Mouse (Mus musculus) inflammation-experienced regulatory T-cells, adult 6 months (primary cell): ENCODE data around the gene Msh3. TPM values are rescaled to one million over a fixed set of nuclear protein-coding genes. Genes with fewer than 3 reads are reported as not detected.
"Not testable (repeated sequence)": the region's sequence is repeated elsewhere in the genome, so short reads cannot be mapped to it uniquely, and the experiment has no call there.

Experiments
- ATAC-seq: one replicate; pipeline ENCODE4 v1.8.0; 2017
- polyA plus RNA-seq, 3 experiments: library from polyadenylated mRNA; unstranded; fragments of 100-300 nt; shearing (Covaris generic); gene quantifications; one replicate each; pipeline ENCODE4 v1.2.1; 2017

The Msh3 gene
- polyA plus RNA-seq, result 10 to 100 TPM; 28.6 to 51.5 (median 35.9) TPM

- ATAC-seq, result peak; percentile 80
These were observed at the start of gene Msh3, which contains the start of gene Dhfr for GRCm38 (mm10) chr13:92354456-92355271. TSS of gene Msh3 (minus strand) at chr13:92355003. TSS of gene Dhfr (plus strand) at chr13:92354726.

DNA sequence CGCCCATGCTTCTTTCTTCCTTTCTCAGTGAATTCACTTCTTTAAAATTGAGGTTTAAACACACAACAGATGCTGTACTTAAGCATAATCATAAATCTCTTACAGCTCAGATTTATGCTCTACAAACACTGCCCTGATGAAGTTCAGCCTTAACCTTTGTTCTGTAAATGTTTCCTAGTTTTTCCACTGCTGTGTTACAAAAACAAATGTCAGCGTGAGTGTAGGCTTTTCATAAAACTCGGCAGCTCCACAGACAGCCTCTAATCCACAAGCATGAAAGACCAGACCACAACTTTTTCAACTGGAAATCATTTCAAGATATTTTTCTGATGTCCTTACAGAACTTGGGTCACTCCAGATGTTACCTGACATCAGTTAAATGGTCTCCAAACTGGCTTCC lies 48.7 kb upstream of the Msh3 start:
- no peak for ATAC-seq

- no peak for ATAC-seq
These were observed 47.3 kb upstream of the Msh3 start for GRCm38 (mm10) chr13:92402063-92402462.

DNA sequence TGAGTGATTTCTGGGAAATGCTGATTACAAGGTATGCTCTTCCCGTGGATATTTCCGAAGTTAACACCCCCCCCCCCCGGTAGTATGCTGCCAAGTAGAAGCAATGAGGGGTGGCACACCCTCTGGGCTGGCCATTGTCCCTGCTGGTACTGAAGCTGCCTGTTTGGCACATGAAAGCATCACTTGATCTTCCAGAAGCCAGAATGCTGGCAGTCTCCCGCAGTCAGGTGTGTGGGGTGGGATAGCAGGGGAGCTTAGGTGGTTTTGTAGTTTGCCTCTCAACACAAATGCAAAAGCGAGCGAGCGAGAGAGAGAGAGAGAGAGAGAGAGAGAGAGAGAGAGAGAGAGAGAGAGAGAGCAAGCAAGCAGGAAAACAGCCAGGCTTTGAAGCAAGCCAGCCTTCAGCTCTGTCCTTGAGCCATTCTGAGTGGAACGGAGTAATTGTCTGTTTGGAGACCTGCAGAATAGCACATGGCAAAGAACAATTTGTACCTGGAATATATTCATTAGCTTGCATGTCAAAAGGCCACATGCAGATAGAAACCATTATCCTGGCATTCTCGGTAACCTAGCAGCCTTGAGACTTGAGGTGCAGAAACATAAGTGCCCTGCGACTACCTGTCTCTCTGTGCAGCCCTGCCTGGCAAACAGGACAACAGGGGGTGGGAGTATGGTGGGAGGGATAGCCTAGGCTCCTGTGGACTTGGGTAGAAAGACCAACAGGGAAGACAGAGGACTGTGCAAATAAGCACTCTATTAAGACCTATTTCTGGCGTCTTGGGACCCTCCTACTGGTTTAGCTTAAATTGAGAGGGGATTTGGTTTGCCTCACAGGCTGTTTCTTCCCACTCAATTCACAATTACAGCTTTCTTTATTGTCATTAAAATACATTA lies 43.9 kb upstream of the Msh3 start:
- ATAC-seq, result no peak

DNA sequence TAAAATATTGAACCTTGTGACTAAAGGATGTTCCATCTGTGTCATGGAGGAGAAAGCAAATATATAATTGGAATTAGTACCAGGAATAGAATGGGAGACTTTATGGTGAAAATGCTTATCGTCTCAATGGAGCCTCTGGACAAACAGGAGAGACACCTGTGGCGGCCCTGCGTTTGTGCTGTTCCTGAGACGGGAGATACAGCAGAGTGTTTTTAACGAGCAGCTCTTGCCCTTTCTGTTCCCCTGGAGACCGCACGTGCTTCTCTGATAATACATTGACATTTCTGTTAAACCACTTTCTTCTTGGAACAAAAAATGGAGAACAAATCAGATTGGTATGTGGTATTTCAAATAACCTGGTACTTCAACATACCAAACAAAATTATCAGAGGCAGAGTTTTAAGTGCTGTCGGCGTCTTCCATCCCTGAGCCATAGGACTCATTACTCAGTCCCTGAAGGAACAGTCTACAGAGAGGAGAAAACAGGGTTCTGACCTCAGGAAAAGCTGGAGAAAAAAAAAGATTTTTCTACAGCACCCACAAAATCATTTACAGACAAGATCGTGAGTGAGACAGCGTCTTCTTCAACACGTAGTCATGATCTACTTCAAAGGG lies 38.4 kb upstream of the Msh3 start:
- ATAC-seq, result no peak

DNA sequence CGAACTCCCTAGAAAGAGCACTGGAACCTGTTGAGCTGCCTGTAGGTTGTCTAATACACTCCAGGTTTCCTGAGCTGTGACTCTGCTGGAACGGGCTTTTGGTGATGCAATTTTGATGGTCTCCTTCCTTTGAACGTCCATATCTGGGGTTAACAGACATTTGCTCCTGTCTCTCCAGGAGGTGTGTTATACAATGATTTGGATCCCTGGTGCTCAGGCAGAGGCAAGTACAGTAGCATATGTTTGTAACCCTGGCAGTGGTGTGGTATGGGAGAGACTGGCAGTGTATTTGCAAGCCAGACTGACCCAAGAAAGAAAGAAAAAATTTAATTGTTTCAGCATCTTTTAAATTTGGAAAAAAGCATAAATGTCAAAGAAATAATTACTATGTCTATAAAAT lies 32.6 kb upstream of the Msh3 start:
- no peak for ATAC-seq

DNA sequence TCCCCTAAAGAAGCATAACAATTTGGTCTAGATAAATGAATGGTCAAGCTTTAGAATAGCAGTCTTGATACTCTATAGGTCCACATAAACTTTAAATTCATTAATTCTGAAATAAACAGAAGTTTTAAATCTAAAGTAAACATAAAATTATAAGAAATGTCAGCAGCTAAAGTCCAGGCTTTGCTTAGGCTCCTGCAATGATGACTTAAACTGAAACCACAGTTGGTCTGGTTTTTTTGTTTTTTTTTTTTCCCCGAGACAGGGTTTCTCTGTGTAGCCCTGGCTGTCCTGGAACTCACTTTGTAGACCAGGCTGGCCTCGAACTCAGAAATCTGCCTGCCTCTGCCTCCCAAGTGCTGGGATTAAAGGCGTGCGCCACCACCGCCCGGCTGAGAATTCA lies 16.7 kb upstream of the Msh3 start:
- ATAC-seq, result not testable (repeated sequence)

DNA sequence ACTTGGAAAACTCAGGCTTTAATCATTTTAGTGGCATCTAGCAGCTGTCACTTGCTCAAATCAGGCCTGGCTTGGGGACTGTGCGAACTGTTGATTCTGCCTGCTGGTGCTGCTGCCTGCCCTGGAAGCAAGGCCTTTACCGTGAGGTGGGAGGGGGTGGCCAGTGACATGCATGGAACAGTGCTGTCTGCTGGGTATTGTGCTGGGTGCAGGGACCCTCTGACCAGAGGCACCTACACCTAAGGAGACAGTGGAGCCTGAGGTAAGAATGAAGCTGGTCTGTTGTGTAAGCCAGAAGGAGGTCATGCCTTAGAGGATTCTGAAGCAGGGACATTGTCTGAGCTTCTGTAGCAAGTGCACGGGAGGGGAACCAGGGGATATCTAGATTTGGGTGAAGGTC lies 16.0 kb upstream of the Msh3 start:
- no peak for ATAC-seq

DNA sequence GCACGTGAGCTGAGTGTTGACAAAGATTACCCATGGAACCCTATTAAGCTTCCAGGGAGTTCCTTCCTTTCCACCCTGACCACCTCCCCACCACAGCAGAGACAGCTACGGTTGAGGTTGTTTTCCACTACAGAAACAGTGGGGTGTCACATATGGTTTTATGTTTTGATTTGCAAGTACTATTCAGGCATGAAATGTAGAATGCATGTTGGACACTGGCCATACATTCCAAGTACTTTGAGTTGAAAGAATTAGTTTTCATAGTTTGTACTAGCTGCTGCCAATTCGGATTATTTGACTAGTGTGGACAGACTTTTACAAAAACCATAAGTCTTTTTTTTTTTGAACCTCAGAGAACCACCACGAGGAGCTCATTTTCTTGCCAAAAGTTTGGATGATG lies 10.5 kb upstream of the Msh3 start:
- no peak for ATAC-seq

GRCm38 (mm10) chr13:92361609-92362008 lies 6.8 kb upstream of the Msh3 start:
- no peak for ATAC-seq

GRCm38 (mm10) chr13:92357644-92358043 lies 2.8 kb upstream of the Msh3 start:
- ATAC-seq, result no peak

GRCm38 (mm10) chr13:92356376-92356775 lies 1.6 kb upstream of the Msh3 start:
- no peak for ATAC-seq

- no peak for ATAC-seq
These were observed 455 bp upstream of the Msh3 start for GRCm38 (mm10) chr13:92355272-92355643.

DNA sequence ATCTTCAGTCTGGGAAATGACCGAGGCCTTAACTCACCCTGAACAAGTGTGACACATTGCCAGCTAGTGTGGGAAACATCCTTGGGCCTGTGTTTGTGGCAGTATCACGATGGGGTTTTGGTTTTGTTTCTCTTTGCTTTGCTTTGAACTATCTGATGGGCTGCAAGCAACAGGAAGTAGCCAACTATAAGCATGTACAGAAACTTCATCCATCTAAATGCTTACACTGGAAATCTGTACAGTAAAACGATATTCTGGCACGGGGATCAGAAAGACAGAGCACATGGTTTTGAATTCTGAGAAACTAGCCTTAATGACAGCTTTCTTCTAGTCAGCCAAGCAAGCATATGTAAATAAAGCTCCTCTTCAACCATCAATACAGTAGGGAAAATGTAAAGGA lies 847 bp downstream of the Msh3 start:
- peak; percentile 55 for ATAC-seq

DNA sequence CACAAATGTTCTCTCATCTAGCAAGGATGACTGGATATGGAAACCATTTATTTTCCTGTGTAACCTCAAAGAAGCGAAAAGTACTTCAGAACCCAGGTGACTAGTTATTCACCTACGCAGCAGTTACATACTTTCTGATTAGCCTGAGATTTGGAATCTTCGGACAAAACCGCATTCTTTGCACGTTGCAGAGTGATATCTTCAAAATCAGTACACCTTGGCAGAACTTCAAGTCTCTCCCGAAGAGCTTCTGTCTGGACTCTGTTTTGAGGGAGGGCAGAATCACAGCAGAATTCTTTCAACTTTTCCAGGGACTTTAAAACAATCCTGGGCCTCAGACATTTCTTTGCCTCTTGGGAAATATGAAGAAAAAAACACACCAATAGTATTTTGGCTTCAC lies 3.7 kb downstream of the Msh3 start:
- ATAC-seq, result no peak

- ATAC-seq, result no peak
These were observed 8.5 kb downstream of the Msh3 start for GRCm38 (mm10) chr13:92346338-92346737.

DNA sequence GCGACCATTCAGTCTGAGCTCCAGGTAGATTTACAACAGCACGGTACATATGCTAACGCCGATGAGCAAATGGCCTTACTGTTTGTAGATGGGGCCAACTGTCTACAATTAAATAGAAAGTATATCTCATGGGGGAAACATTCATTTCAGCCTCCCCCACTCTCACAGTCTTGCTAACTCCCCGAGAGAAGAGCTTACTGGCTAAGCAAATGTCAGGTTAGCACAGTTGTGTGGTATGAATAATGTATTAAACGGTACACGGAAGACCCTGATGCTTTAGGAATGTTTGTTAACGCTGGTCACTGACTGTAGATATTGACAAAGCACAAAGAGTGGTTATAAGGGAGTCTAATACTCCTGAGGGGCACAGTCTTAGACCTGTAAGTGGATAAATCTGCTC lies 10.8 kb downstream of the Msh3 start:
- no peak for ATAC-seq

DNA sequence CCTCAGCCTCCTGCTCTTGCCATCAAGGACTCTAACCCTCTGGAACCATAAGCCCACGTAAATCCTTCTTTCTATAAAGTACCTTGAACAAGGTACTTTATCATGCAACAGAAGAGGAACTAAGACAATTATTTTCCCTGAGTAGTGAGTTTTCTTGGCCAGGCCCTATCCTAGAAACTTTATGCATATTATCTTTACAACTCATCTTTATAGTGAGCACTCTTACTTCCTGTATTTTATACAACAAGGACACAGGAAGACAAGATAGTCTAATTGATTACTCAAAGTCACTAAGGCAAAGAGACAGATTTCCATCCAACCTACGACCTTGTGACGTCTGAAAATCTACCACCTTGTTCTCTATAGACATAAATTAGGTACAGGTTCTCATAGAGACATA lies 15.0 kb downstream of the Msh3 start:
- ATAC-seq, result no peak

GRCm38 (mm10) chr13:92337773-92338462 lies 16.9 kb downstream of the Msh3 start:
- no peak for ATAC-seq

DNA sequence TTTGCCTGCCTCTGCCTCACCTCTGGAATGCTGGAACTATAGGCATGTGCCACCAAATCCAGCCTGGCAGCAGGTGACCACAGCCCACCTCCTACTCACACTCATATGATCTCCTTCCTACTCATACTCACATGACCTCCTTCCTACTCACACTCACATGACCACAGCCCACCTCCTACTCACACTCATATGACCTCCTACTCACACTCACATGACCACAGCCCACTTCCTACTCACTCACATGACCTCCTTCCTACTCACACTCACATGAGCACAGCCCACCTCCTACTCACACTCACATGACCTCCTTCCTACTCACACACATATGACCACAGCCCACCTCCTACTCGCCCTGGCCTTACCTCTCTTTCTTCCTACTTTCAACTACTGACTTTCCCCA lies 17.9 kb downstream of the Msh3 start:
- ATAC-seq, result no peak

- ATAC-seq, result peak; percentile 68
These were observed 22.5 kb downstream of the Msh3 start for GRCm38 (mm10) chr13:92332103-92332879.

GRCm38 (mm10) chr13:92330621-92331020 lies 24.2 kb downstream of the Msh3 start:
- ATAC-seq, result no peak
